Mouse (Mus musculus): ENCODE measurements at regions not wholly inside any gene's neighbourhood (a gene's known extent, or its start where the extent isn't known, plus 50 kb on each side); places are given as distances from the start of the nearest gene placed in this dataset.

DNA sequence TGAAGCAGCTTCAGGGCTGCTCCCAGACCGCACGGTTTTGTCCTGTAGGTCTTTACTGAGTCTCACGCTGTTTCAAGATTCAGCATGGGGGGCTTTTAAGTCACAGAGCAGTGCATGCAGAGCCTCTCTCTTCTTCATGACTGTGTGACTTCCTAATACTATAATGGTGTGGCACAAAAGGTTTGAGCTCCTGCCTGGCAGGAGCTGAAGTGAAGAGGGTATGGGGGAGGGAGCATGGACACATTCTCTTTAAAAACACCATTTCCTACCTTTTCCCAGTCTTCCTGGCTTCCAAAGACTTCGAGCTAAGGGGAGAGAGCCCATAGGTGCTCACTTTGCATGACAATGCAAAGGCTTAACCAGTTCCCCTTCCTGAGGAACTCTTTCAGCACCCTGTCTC, 934.9 kb upstream of the Gm5150 start:
- DNase-seq (ENCODE audit: low spot score in 2 of 2): no peak

DNA sequence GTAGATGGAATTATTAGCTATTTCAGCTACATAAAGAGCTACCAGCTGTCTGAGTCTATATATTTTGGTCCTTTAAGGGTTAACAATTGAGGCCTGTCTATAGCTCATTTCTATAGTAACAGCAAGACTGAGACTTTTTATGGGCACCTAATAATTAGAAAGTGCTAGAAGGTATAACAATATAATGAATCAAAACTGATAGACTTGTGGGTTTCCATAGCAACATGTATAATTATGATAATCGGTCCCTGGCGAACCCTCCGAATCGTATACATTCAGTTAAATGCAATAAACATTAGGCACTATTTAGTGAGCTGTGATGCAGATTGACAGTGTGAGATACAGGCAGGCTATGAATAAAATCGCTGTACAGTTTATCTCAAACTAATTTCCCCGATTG, 933.3 kb upstream of the Gm5150 start:
- no peak for DNase-seq (ENCODE audit: low spot score in 2 of 2)

DNA sequence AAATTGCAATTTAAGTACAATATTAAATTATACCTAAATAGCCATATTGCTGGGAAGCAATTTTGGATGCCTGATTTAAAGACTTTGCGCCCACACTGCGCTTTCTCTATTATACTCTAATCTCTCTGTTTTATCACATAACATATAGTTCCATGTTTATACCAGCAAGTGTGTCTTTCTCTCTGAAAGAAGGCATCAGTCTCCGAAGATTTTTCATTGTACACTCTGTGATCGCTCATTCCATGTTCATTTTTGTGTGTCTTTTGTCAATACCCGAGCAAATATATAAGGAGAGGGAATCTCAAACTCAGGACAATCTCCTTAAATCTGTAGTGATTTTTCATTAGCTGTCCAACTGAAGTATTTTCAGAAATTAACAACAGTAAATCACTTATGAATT, 932.9 kb upstream of the Gm5150 start:
- DNase-seq (ENCODE audit: low spot score in 2 of 2): no peak

DNA sequence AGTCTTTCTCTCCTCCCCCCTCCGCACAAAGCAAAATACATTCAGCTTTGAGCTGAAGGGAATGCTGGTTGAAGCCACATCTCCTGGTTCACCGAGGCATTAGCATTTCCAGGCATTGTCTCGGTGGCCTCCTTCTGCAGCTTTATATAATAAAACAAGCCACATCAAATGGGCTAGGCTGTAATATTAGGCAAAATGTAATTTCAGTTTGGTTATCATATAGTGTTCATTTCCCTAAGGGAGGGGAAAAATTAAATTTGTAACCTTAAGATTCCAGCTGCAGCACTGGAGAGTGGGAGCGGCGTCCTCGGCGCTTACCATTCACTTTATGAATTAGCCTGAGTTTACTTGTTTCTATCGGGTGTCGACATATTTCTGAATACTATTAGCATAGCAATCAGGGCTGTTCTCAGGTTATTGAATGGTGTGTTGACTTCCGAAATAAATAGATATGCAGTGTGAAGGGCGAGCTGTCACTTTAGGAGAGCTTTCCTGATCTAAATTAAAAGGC, 932.3 kb upstream of the Gm5150 start:
- no peak for DNase-seq (ENCODE audit: low spot score in 2 of 2)

DNA sequence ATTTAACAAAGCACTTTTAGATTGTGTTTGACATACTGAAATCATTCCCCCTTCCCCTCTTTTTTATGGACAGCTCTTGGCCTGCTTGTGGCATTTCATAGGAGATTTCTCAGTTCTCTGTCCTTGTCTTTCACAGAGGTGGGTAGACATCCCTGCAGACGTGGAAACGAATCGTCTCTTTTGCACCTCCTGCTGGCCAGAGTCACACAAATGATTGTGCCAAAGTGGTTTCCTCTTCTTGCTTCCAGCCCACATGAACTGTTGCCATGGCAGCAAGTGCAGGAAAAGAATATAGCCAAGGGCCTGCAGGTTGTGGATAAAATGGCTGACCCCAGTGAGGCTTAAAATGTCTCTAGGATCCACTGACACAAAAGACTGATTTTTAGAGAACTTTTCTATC, 924.1 kb upstream of the Gm5150 start:
- DNase-seq (ENCODE audit: low spot score in 2 of 2): peak; percentile 29 to 55

DNA sequence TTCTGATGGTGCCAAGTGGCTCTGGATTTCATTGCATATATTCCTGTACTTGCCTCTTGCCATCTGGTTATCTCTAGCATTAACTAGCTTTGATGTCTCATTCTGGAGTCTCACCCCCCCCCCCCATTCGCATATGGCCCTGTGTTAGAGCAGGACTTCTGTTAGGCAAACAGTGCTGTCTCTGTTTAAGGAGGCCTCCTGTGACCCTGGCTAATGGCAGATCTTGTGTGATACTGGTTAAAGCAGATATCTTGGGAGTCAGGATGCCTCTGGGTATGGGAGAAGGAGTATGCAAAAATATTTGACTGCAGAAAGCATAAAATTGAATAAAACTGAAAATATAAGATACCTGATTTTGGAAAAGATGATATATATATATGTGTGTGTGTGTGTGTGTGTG, 923.6 kb upstream of the Gm5150 start:
- no peak for DNase-seq (ENCODE audit: low spot score in 2 of 2)

DNA sequence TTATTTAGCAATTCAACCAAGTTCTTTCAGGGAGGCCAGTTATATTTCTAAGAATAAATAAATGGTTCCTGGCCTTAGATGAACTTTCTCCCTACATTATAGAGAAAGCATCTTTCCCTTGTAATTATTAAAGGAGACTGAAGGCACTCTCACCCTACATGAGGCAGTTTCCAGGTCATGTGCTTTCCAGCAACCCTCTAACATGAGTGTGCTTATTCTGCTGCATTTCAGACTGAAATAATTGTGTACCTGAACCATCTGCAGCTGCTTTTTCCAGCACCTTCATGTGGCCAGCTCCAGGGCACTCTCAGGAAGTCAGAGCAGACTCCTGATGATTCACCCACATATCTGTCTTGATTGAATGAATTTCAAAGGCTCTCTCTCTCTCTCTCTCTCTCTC, 917.8 kb upstream of the Gm5150 start:
- DNase-seq (ENCODE audit: low spot score in 2 of 2): no peak

DNA sequence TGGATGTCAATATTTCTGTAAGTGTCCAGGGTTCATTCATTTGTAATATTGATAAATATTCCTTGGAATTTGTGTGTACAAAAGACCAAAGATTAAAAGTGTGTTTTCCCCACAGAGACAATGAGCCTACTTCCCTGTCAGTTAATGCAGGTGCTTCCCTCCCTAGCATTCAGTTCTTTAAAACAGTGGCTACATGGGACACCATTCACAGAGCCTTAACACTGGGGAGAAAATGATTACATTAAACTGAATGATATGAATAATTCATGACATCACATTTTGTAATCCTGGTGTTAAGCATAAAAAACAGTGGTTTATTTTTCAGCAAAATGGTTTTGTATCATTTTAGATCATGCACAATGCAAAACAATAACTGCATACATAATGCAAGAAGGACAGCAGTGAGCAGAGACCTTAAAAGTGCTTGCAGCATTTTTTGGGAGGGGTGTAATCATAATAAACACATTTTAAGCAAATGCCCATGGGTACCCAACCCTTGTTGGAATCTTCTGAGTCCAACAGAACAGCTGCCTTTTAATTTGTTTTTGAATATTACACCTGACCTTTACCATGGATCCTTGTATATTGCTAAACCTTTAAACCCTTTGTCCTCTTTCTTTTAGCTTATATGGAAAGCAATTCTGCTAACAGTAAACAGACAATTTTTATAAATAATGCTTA, 917.1 kb upstream of the Gm5150 start:
- no peak for DNase-seq (ENCODE audit: low spot score in 2 of 2)

DNA sequence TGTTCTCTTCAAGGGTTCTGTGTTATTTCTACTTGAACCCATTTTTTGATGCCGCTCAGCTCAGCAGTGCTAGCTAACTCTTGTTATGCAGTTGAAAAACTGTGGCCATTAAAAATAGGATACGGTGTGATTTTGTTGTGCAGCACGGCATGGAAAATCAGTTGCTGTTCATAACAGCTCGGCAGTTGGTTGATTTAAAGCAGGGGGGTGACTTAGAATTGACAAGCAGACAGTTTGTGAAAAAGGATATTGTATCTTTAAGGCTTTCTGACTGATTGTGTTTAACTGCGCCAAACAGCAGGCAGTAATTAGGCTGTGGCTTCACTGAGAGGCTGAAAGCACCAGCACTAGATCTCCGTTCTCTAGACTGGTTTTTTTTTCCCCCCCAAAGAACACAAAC, 915.1 kb upstream of the Gm5150 start:
- no peak for DNase-seq (ENCODE audit: low spot score in 2 of 2)

DNA sequence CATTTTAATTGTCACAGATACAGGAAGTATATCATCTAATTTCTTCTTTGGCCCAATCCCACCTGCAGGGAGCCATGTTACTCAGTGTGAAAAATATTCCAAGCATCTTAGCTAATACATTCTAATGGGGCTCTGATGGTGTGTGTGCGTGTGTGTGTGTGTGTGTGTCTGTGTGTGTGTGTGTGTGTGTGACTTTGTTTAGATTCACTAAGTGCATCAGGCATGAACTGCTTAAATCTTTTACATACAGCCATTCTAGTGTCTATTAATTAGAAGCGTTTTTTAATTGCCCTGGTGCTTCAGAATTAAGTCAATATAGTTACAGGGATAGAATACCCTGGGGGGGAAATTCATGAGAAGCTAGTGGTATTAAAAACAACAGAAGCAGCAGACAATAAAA, 912.1 kb upstream of the Gm5150 start:
- DNase-seq (ENCODE audit: low spot score in 2 of 2): no peak

DNA sequence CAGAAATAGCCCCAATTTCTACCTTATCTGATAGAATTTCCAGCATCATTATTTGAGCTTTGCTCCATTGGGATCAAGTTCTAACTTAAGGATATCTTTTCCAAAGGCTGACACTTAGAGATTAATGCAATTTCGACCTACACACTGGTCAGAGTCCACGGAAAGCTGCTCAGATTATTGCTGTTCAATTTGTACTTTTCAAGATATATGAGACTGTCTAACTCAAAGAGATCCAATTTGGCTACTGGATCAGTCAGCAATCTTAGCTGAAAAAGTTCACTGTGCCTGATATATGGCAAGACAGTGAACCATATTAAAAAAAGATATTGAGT, 909.8 kb upstream of the Gm5150 start:
- DNase-seq (ENCODE audit: low spot score in 2 of 2): no peak

DNA sequence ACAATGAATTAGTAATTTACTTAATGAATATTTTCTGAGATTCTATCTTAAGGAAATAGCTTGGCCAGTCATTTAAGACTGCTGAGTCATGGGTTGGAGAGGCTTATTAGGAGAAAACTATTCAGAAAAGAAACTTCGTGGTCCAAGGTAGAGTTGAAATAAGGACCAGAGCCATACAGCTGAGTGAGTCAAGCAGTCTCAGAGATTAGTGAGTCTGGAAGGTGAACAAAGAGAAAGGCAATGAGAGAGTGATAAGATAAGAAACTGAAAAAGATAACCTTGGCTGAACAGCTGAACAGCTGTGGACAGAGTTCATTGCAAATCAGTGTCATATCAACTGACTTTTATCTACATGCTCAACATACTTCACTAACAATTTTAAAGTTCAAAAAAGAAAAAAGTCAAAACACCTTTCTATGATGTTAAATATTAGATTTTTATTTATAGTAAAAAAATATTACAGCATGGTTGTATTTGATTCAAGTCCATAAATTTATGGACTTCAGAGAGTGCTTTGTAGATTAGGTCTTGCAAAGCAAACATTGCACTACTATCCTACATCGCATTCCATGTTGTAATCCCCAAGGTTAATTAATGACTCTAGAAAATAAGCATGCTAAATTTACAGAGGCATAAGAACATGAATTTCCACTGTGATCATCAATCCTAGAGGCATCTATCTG, 909.3 kb upstream of the Gm5150 start:
- DNase-seq (ENCODE audit: low spot score in 2 of 2): no peak

DNA sequence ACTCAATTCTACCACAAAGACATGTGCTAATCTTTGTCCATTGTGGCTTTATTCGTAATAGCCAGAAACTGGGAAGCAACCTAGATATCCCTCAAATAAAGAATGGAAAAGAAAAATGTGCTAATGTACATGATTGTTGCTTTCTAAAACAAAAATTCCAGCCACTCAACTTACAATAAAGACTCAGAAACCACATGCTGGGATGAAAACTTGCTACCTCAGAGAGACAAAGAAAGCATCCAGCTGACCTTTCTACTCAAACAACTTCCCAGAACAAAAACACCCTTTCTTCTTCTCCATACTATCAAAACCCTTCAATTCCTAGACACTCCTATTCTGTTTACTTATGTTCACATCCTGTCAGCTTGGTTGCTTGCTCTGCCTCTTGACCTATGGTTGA, 881.9 kb upstream of the Gm5150 start:
- no peak for DNase-seq (ENCODE audit: low spot score in 2 of 2)

DNA sequence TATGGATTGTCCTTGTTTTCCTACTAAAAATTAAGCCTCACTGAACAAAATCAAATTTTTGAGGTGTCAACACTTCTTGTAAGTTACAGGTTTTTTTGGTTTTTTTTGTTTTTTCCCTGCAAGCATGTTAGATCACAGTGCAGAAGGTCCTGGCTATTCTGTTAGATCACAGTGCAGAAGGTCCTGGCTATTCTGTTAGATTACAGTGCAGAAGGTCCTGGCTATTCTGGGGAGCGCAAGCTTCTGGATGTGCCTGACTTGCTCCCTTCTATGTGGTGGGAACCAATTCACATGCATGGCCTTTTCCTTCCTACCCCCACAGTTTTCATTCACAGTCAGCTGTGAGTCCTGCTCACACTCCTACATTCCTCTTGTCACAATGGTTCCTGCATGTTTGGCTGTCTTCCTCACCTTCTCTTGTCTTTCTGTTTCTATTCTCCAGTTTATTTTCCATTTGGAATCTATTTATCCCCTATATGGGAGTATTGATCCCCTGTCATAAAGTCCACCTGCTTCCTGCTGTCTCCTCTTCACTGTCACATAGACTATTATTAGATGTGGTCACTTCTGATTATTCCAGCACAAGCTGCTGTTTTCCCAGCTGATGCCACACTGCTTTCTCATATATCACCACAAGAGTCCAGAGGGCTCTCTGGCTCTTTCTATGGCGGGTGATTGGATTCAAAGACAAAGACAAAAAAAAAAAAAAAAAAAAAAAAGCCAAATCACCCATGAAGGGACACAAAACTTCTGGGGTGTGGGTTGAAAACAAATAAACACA, 866.3 kb upstream of the Gm5150 start:
- DNase-seq (ENCODE audit: low spot score in 2 of 2): peak in 1 of 2 experiments; percentile 4

DNA sequence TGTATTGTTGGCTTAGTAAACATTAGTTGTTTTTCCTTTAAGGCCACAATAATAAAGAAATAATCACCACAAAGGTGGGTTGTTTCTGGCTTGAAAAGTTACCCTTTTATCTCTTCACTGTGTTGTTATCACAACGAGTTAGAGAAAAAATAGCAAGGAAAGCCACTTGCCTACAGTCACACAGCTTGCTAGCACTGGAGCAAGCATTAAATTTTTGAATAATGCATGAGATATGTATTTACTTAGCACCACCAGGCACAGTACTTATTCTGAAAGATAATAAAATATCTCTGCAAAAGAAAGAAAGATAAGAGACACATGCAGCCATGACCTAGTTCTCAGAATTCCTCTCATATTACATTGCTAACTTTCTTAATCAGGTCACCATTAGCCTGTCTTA, 853.8 kb upstream of the Gm5150 start:
- DNase-seq (ENCODE audit: low spot score in 2 of 2): no peak

DNA sequence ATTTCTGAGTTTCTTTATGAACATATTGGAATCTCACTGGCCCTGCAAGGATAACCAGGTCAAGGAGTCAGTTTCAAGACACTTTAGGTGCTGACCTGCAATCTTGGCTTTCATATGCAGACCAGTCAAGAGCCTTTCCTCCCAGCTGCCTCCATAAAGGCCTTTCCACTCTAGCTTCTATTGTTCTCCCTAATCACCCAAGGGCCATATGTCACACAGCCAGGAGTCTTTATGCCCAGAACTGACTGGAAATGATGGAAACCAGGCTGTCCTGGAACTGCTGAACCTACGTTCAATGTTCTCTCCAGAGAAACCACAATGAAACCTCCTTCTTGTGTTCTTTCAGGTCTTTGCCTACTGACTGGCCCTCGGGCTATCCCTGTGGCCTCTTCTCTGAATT, 852.7 kb upstream of the Gm5150 start:
- no peak for DNase-seq (ENCODE audit: low spot score in 2 of 2)

DNA sequence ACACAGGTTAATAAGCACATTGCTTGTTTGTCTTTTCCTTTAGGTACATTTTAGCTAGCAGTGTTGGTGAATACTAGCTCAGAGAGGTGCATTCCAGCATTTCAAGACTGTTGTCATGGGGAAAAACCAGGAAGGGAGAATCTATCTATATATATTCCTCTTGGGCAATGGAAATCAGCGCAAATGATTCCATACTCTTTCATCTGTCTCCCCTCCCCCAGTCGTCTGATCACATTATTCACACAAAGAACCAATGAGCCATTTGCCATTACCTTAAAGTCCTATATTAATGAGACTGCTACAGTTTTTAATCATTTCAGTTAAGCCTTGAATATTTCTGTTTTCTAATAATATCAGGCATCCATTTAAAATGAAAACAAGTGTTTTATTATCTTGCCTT, 849.0 kb upstream of the Gm5150 start:
- DNase-seq (ENCODE audit: low spot score in 2 of 2): no peak

DNA sequence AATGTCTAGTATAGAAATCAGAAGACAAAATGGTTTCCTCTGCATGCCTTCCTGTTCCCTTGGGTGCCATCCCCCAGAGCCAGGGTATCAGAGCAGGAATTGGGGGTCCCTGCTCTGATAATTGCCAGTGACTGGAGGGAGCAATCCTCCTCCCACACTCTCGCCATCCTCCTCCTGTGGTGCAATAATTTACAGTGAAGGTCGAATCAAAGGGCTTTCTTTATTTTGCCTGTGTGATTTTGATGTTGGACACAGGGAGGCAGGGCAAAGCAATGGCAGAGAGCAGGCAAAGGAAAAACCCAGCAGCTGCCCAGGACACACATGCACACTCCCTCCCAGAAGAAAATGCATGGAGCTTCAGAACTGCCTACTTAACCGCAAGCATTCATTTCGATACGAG, 847.8 kb upstream of the Gm5150 start:
- no peak for DNase-seq (ENCODE audit: low spot score in 2 of 2)

DNA sequence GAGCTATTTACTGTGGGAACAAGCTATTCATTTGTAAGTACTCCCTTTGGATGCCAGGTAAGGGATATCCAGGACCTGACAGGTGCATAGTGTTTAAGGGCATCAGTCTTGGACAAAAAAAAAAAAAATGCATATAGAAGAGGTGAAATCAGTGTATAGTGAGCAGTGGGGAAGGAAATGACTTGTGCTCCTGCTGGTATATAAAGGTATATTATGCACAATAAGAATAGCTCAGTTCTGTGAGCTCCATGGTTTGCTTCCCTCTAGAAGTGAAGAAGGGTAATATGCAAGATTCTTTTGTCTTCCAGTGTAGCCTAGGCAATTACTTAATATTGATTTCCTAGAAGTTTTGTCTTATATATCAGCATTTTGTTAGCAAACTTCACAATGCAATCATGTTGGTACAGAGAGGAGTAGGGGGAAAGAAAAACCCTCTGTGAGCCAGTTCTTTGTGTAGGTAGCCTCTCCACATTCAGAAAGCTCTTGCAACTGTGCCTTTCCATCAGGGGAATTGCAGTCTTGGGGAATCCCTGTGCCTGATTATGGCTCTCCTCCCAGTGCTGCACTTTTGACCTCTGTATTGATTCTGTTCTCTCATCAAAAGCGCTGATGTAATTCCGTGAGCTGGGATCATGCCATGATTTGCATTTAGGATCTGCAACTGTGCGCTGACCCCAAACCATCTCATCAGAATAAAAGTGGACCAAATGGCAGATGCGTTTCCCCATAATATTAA, 840.7 kb upstream of the Gm5150 start:
- DNase-seq (ENCODE audit: low spot score in 2 of 2): no peak

DNA sequence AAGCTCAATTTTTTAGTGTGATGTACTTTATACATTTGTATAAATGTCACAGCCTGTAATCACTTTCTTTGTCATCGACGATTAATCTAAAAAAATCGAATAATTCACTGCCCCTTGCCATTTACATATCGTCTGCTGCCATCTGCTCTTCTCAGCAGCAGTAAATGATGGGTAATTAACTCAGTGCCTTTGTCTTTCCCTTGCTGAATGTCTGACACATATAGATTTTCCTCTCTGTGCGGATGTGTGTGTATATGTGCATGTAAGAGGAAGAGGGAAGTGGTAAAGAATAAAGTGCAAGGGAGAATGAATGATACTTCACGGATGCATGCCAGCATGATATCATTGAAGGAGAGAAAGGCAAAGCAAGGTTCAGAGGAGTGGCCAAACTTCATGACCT, 814.3 kb upstream of the Gm5150 start:
- no peak for DNase-seq (ENCODE audit: low spot score in 2 of 2)

DNA sequence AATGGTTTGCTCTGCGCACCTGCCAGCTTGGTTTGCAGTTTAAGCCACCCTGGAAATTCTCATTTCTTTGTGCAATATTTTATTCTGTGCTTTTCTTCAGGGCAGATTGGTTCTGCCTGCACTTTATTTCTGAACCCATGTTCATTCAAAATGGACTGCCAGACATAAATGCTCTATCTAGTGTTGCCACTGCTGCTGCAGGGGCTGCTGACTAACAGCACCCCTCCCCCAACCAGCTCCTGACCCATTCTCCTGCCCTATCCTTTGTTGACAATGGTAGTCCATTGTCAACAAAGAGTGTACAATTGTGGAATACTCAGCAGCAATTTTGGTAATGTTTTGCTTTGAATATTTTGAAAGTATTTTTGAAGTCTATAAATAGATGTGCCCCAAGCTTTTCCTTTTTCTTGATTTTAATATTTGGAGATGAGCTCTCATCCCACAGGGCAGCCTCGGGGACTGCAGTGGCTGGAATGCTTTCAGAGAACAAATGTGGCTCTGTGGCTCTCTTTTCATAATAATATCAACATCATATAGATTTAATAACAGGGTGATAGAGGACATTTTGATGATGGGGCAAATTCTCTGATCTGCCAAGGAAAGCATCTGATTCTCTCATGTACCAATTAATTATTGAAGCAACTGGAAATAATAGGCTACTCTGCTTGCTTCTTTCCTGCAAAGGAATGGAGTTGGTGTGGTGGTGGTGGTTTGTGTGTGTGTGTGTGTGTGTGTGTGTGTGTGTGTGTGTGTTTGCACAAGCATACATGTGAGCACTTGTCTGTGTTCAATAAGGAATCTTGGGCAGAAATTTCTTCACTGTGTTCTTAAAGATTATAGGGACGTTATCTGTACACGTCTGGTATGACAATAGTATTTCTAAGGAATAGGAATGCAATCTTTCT, 813.2 kb upstream of the Gm5150 start:
- no peak for DNase-seq (ENCODE audit: low spot score in 2 of 2)

All from right cerebral cortex, postnatal 36 days (tissue).